Mouse (Mus musculus) intestine, postnatal 0 days (tissue): Measurements from ENCODE around the gene Hk2. TPM values are rescaled to one million over a fixed set of nuclear protein-coding genes. Genes with fewer than 3 reads are reported as not detected.

Source experiments
- polyA plus RNA-seq: library from polyadenylated mRNA; unstranded; fragments of >200 nt; fragmentation: Nextera tagmentation; extraction: Ambion mirVana; gene quantifications from 2 replicates; pipeline ENCODE4 v1.2.1, GENCODE M21; 2015

The Hk2 gene
- polyA plus RNA-seq, 1 experiment from 2014 or later = 2.5 TPM

Other genes with a start within 250 kb of the Hk2 start
- gene Pole4, start 69.1 kb downstream of the Hk2 start, polyA plus RNA-seq = 73.1 and 74.4 TPM in 2 replicates
- gene Sema4f, start 165.3 kb upstream of the Hk2 start, polyA plus RNA-seq = 0.56 and 0.64 TPM in 2 replicates
- 0.16 TPM in 1 of 2 replicates, not detected in the other for gene M1ap, start 172.4 kb upstream of the Hk2 start, polyA plus RNA-seq